ENCODE assay signal across 9 mouse cellular contexts in the genomic region with DNA sequence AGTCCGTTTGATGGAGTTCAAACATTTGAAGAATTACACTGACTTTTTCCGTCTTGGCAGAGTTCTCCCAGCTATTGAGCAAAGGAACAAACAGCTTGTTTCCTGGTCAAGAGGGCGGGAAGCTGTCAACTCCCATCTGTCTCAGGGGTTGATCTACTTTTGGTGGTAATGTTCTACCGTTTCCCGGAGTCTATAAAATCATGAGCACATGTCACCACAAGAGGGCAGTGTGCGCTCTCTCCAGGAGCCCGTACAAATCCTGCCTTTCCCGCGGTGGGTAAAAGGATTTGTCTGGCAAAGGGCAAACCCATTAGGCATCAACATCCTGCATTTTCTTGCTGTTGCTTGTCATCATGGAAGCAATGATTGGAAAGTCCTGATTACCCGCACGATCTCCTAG.
A peak's percentile ranks its signal among the peaks of the same experiment; 100 is the strongest.
DNase-seq lines count a peak whose midpoint lies in the region; ATAC-seq and TF ChIP-seq lines count a peak whose summit lies in the region.
"Had no signal": no experiment of that assay in that cellular context is flagged by ENCODE, and none has a peak within 500 bp of the region (broad histone marks: within the 10 kb centered on the region; RNA-seq: fewer than 3 reads in every experiment).

No protein-coding gene starts in this region.

- H3K27me3 ChIP-seq in lung, postnatal 0 days (replicated peaks; ENCODE audit: insufficient read depth, low read length) = no peaks in the 10 kb centered on the region
- H3K27me3 ChIP-seq: liver, embryonic 13.5 days had no signal

- H3K27ac ChIP-seq in lung, postnatal 0 days (ENCODE audit: low read length) = no peak overlapping the region
- H3K27ac ChIP-seq: liver, embryonic 13.5 days had no signal

- H3K9ac ChIP-seq in lung, postnatal 0 days (replicated peaks; ENCODE audit: low read depth) = no peak overlapping the region
- H3K9ac ChIP-seq: liver, embryonic 13.5 days had no signal

- H3K36me3 ChIP-seq in lung, postnatal 0 days (ENCODE audit: insufficient read depth, low read length) = no peaks in the 10 kb centered on the region
- H3K36me3 ChIP-seq: liver, embryonic 13.5 days had no signal

- no peak overlapping the region for H3K4me2 ChIP-seq in lung, postnatal 0 days (replicated peaks; ENCODE audit: low read depth, low read length)
- H3K4me2 ChIP-seq: liver, embryonic 13.5 days had no signal

- WGBS in lung, postnatal 0 days = 3% methylated on average over 11 of the region's 11 CpGs

- no peaks in the 10 kb centered on the region for H3K4me1 ChIP-seq in lung, postnatal 0 days (ENCODE audit: insufficient read depth, low read depth, low read length)
- H3K4me1 ChIP-seq: liver, embryonic 13.5 days had no signal

- TF ChIP-seq EP300 in lung, postnatal 0 days (IDR thresholded peaks at IDR 0.05) = peak; percentile 54

- ATAC-seq in hematopoietic stem cell, adult 5-6 weeks (replicated peaks in 1 of 2; ENCODE audit: insufficient read depth in 1 of 2, low FRiP score in 2 of 2, low TSS enrichment in 1 of 2, low read depth in 1 of 2, poor library complexity in 2 of 2, severe bottlenecking in 2 of 2) = peak; percentile 65 to 67
- ATAC-seq in lung, postnatal 0 days = peak; percentile 55

- H3K9me3 ChIP-seq in lung, postnatal 0 days (ENCODE audit: low read length) = no peaks in the 10 kb centered on the region

- H3K4me3 ChIP-seq in lung, postnatal 0 days (ENCODE audit: low read depth, low read length) = no peak overlapping the region
- H3K4me3 ChIP-seq: liver, embryonic 13.5 days had no signal

- peak; percentile 92 for TF ChIP-seq CTCF in lung, postnatal 0 days (IDR thresholded peaks at IDR 0.05)

- DNase-seq in R1 (ENCODE audit: low read depth, low spot score) = peak; percentile 81
- peak; percentile 43 for DNase-seq in cerebellum, adult 8-10 months
- peak; percentile 41 to 91 for DNase-seq in frontal cortex, adult 2 months (ENCODE audit: extremely low spot score in 1 of 2, low spot score in 1 of 2)
- peak; percentile 60 for DNase-seq in layer of hippocampus, adult 9-10 months (ENCODE audit: low spot score)
- peak; percentile 90 for DNase-seq in lung, postnatal 0 days (ENCODE audit: low spot score)
- DNase-seq in retina, postnatal 7 days (ENCODE audit: low read depth, low spot score) = peak; percentile 82
- DNase-seq in urinary bladder, postnatal 25 days (ENCODE audit: low spot score) = peak; percentile 76
- DNase-seq: liver, embryonic 13.5 days had no signal
